Mouse (Mus musculus) right cerebral cortex, postnatal 4 days (tissue): Measurements from ENCODE around the gene Faim2.

Source experiments
- DNase-seq: peaks from one replicate; pipeline ENCODE4 v3.0.0-alpha.2; 2022

Gene Faim2

GRCm38 (mm10) chr15:99457606-99458401, 70.2 kb downstream of the Faim2 start, which contains the start of gene Nckap5l:
Gene Nckap5l, minus strand, starts transcription at chr15:99457748.
- DNase-seq = peak; percentile 90

GRCm38 (mm10) chr15:99456963-99457605, 70.9 kb downstream of the Faim2 start:
- DNase-seq = peak; percentile 65

- DNase-seq = peak; percentile 41
Observed at GRCm38 (mm10) chr15:99456338-99456962, 71.5 kb downstream of the Faim2 start.

GRCm38 (mm10) chr15:99455415-99455814, 72.5 kb downstream of the Faim2 start:
- no peak for DNase-seq

- DNase-seq = no peak
Observed at GRCm38 (mm10) chr15:99454585-99455279, 73.2 kb downstream of the Faim2 start.

GRCm38 (mm10) chr15:99453153-99453900, 74.6 kb downstream of the Faim2 start:
- DNase-seq = no peak

DNA sequence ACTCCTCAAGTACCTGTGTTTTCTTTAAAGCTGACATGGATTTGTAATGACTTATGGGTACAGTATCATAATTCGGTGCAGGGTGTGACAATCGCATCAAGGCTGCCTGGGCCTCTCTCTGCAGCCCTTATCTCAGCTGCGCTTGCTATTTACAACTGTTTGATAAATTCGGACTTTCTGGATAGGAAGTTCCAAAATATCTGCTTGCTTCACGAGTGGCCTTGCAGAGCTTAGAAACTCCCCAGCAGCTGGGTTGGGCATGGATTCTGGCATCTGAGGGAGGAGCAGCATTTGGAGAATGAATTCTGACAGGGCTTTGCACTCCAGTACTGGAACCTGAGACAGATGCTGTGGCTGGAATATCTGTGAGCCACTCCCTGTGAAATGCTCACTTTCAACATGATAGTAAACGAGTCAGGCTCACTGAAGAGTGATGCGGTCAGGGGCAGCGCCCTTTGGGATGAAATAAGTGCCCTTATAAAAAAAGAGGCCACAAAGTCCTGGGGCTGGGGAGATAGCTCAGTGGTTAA, 78.1 kb downstream of the Faim2 start:
- DNase-seq = no peak

DNA sequence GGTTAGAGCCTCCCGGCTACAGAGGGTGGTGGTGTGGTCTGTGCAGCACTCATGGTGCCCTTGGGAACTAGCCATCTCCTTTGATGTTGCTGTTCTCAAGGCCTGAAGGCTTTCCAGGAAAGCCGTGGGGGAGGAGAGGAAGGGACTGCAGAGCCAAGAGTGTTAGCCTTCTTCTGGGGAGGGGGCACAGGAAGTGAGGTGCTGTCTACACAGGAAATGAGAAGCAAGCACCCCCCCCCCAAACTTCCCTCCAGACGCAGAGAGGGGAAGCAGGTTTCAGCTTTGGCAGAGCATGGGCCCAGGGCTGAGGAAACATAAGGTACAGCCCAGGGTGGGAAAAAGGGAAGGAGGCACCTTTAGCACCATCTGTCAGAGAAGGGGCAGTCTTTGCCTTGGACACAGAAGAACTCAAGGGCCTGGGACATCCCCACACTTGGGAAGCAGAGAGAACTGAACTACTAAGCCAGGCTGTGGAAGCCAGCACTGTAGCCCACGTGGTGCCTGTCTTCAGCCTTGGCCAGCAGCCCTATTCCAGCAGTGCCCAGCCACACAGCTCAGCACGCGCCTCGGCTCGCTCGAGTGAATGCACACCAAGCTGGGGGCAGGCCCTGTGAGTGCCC, 78.7 kb downstream of the Faim2 start:
- DNase-seq = peak; percentile 47
